Mouse (Mus musculus) cortical plate, adult 2 months (tissue): Measurements from ENCODE around the gene Id2.

Experiments
- CTCF ChIP-seq: fragments of 200-500 bp; IDR thresholded peaks from 2 replicates; pipeline ENCODE4 v1.5.1; 2011; ENCODE audit warnings: mild to moderate bottlenecking, control low read depth, low read length; ENCODE audit not compliant: insufficient read depth; ENCODE audit errors: extremely low read depth
- POLR2A ChIP-seq: fragments of 200-500 bp; IDR thresholded peaks from 2 replicates; pipeline ENCODE4 v1.6.1; 2011; ENCODE audit warnings: mild to moderate bottlenecking, low read length, control low read depth; ENCODE audit not compliant: insufficient read depth; ENCODE audit errors: extremely low read depth

DNA sequence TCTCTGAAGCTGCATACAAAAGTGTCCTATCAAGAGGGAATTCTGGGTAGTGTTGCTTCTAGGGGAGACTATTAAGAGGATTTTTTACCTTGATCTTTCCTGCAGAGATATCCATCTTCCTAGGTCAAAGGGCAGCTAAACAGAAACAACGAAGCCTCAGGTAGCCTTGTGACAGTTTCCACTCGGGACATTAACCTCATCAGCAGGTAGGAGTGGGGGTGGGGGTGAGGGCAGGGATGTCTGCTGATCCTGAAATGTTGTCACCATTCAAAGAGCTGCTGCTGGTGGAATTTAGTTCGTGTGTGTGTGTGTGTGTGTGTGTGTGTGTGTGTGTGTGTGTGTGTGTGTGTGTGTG, 48.4 kb upstream of the Id2 start:
- no peak for TF ChIP-seq CTCF
- no peak for TF ChIP-seq POLR2A
